Mouse (Mus musculus) testis, adult 2 months (tissue): ENCODE data around the gene Fam240a. TPM values are rescaled to one million over a fixed set of nuclear protein-coding genes. Genes with fewer than 3 reads are reported as not detected.

Experiments
- H3K27ac ChIP-seq: fragments of 200-500 bp; 2 replicates; pipeline ENCODE4 v1.5.1; 2012; ENCODE audit warnings: low read depth, low read length; ENCODE audit not compliant: control insufficient read depth, insufficient read depth
- H3K27me3 ChIP-seq: fragments of 200-500 bp; 2 replicates; pipeline ENCODE4 v1.6.1; 2012; ENCODE audit warnings: mild to moderate bottlenecking, low read length, moderate library complexity; ENCODE audit not compliant: control insufficient read depth, insufficient read depth
- H3K36me3 ChIP-seq: fragments of 200-500 bp; 2 replicates; pipeline ENCODE4 v1.6.1; 2012; ENCODE audit warnings: mild to moderate bottlenecking, low read length; ENCODE audit not compliant: control insufficient read depth, insufficient read depth
- H3K4me1 ChIP-seq: fragments of 200-500 bp; 2 replicates; pipeline ENCODE4 v1.6.1; 2012; ENCODE audit warnings: low read length; ENCODE audit not compliant: control insufficient read depth, insufficient read depth
- H3K4me3 ChIP-seq: fragments of 200-500 bp; 2 replicates; pipeline ENCODE4 v1.5.1; 2012; ENCODE audit warnings: low read depth, mild to moderate bottlenecking, low read length, moderate library complexity, mixed read lengths; ENCODE audit not compliant: control insufficient read depth
- CTCF ChIP-seq: fragments of 200-500 bp; IDR thresholded peaks from 2 replicates; pipeline ENCODE4 v1.5.1; 2012; ENCODE audit warnings: low read depth, mild to moderate bottlenecking, inconsistent platforms, low read length, moderate library complexity; ENCODE audit not compliant: control insufficient read depth, insufficient read depth, insufficient replicate concordance
- POLR2A ChIP-seq: fragments of 200-500 bp; IDR thresholded peaks from 2 replicates; pipeline ENCODE4 v1.6.1; 2012; ENCODE audit warnings: low read depth, mild to moderate bottlenecking, inconsistent platforms, low read length, moderate library complexity; ENCODE audit not compliant: control insufficient read depth
- polyA plus RNA-seq: library from polyadenylated mRNA; depleted of rRNA; stranded (reverse); fragments of >200 nt; gene quantifications from 2 replicates; pipeline ENCODE4 v1.2.3, GENCODE M21; 2012

Gene Fam240a
- polyA plus RNA-seq, 1 experiment, result not detected

DNA sequence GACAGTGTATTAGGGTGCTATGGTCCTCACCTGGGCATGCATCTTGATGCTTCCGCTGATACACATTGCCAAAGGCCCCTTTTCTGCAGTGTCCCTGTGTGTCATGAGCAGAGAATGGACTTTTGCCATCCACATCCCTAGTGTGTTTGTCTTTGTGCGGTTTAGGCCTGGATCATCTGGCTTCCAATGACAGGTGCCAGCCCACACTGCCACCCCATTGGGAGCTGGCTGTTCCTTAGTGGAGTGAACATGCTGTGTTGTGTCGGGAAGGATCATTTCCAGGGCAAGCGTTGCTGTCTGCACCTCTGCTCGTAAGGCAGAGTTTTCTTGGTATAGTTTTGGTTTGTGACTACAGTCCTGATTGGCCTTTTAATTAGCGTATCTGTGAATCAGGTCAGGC lies 15.5 kb downstream of the Fam240a start:
- Histone ChIP-seq H3K4me1 (no peaks in the 10 kb centered on the region; the same call in 1 of the 2 replicates), H3K27me3 (no peaks in the 10 kb centered on the region)
- TF ChIP-seq POLR2A, result no peak
- TF ChIP-seq CTCF, result no peak

DNA sequence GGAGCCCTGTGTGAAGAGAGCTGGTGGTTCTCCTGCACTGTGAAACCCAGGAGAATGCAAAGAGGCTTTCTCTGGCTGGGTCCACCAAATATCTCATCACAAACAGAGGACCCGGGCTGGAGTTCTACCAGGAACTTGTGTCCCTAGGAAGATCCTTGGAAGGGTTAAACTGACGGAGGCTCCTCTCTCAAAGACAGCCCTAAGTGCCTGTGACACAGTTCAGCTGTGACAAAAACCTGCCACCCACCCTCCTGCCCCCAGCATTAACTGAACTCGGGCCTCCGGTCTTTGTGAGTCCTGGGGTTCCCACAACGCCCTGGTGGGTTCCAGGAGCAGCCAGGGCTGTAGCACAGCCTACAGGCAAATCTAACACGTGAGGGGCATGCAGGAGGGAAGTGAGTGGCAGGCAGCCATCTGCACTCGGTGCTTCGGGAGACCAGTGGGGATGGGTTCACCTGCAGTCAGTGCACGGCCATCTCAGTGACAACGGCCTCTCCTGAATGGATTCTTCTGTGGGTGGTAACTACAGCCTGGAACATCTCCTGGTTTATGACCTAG lies 17.1 kb downstream of the Fam240a start:
- Histone ChIP-seq H3K27ac (no peak overlapping the region), H3K36me3 (no peaks in the 10 kb centered on the region), H3K4me3 (no peak overlapping the region), H3K27me3 (no peaks in the 10 kb centered on the region), H3K4me1 (no peaks in the 10 kb centered on the region; the same call in 1 of the 2 replicates)
- no peak for TF ChIP-seq CTCF
- TF ChIP-seq POLR2A, result no peak

More for the DNA sequence above, 15.5 kb downstream of the Fam240a start:
- Histone ChIP-seq H3K27ac (no peak overlapping the region), H3K36me3 (no peaks in the 10 kb centered on the region), H3K4me3 (no peak overlapping the region)

GRCm38 (mm10) chr9:110896595-110896994 lies 20.1 kb downstream of the Fam240a start:
- TF ChIP-seq POLR2A, result no peak
- TF ChIP-seq CTCF, result no peak
- H3K36me3 ChIP-seq, result no peaks in the 10 kb centered on the region
- H3K27ac ChIP-seq, result no peak overlapping the region
- no peaks in the 10 kb centered on the region for H3K27me3 ChIP-seq
- no peak overlapping the region for H3K4me3 ChIP-seq
- H3K4me1 ChIP-seq, result no peaks in the 10 kb centered on the region; the same call in 1 of the 2 replicates

GRCm38 (mm10) chr9:110895994-110896393 lies 20.7 kb downstream of the Fam240a start:
- TF ChIP-seq POLR2A, result no peak
- no peak for TF ChIP-seq CTCF
- Histone ChIP-seq H3K4me3 (no peak overlapping the region), H3K27me3 (no peaks in the 10 kb centered on the region), H3K27ac (no peak overlapping the region), H3K36me3 (no peaks in the 10 kb centered on the region), H3K4me1 (no peaks in the 10 kb centered on the region; the same call in 1 of the 2 replicates)

- no peaks in the 10 kb centered on the region for H3K36me3 ChIP-seq
- no peak overlapping the region for H3K27ac ChIP-seq
- H3K4me1 ChIP-seq, result no peaks in the 10 kb centered on the region; the same call in 1 of the 2 replicates
- TF ChIP-seq CTCF, result no peak
- no peak for TF ChIP-seq POLR2A
- no peak overlapping the region for H3K4me3 ChIP-seq
- H3K27me3 ChIP-seq, result no peaks in the 10 kb centered on the region
Observed at GRCm38 (mm10) chr9:110895507-110895906, 21.2 kb downstream of the Fam240a start.

DNA sequence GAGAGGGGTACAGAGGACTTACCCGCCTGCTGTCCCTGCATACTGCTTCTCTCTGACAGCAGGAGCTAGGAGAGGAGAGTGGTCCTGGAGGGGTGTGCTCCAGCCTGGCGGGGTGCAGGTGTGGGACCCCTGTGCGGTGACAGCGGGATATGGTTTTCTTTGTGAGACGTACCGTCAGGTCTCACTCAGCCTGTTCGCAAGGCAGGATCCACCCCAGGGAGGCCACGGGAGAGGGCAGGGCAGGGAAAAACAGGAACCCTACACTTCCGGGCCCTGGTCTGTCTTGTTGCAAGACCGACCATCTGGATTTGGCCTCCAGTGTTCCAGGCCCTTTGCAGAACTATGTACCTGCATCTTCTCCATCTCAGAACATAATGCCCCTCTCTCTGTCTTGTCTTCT lies 23.2 kb downstream of the Fam240a start:
- Histone ChIP-seq H3K27me3 (no peaks in the 10 kb centered on the region), H3K4me1 (peaks cover 2% of the 10 kb centered on the region), H3K36me3 (no peaks in the 10 kb centered on the region), H3K4me3 (no peak overlapping the region), H3K27ac (no peak overlapping the region)
- TF ChIP-seq POLR2A (no peak), CTCF (no peak)

- Histone ChIP-seq H3K27ac (no peak overlapping the region), H3K27me3 (no peaks in the 10 kb centered on the region), H3K36me3 (no peaks in the 10 kb centered on the region), H3K4me3 (no peak overlapping the region), H3K4me1 (peaks cover 2% of the 10 kb centered on the region)
- TF ChIP-seq CTCF, result no peak
- TF ChIP-seq POLR2A, result no peak
Observed at GRCm38 (mm10) chr9:110892552-110892951, 24.1 kb downstream of the Fam240a start.

DNA sequence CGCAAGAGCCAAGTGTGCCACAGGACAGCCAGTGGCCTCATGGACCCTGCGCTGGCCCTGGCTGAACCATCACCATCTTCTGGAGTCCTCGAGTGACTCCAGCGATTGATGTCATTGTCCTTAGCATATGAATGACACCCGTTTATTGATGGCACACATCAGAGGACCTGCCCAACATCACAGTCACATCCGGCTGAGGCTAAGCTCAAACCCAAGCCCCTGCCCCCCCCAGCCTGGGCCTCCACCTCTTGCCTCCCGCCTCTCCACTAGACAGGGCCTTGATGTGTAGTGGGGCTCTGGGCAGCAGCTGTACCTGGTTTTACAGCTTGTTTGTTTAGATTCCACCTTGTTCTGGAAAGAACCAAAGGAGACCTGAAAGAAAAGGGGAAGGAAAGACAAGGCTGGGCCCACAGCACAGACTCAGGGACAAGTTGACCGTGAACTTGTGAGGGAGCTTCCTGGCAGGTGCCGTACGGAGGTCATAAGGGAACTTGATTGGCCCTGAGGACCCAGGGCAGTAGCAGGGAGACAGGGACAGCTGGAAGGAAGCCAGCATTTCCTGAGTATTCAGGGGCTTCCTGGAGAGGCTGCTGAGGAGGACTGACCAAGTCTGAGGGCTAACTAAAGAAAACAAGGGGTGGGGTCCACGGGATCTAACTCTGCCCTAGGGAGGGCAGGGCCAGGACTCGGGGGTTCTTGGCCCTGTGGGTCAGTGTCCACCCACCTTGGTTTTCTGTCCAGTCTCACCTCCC lies 25.4 kb downstream of the Fam240a start:
- Histone ChIP-seq H3K4me3 (no peak overlapping the region), H3K27me3 (no peaks in the 10 kb centered on the region), H3K4me1 (peaks cover 2% of the 10 kb centered on the region), H3K27ac (no peak overlapping the region), H3K36me3 (no peaks in the 10 kb centered on the region)
- no peak for TF ChIP-seq POLR2A
- TF ChIP-seq CTCF, result no peak
